Mouse (Mus musculus): Measurements from ENCODE around the gene Cbs. TPM values are rescaled to one million over a fixed set of nuclear protein-coding genes. Genes with fewer than 3 reads are reported as not detected.

Gene Cbs
- polyA plus RNA-seq, 1 experiment from 2014 or later, result 17.1 TPM

- Histone ChIP-seq H3K27ac (ENCODE audit: low read depth, low read length) (no peak overlapping the region), H3K9me3 (ENCODE audit: control insufficient read depth, low read length) (no peaks in the 10 kb centered on the region), H3K4me3 (ENCODE audit: low read length) (no peak overlapping the region), H3K9ac (ENCODE audit: low read depth, low read length) (no peak overlapping the region), H3K4me2 (ENCODE audit: low read length) (no peak overlapping the region), H3K27me3 (replicated peaks; ENCODE audit: control insufficient read depth, insufficient read depth, low read length) (no peaks in the 10 kb centered on the region), H3K4me1 (ENCODE audit: control insufficient read depth, insufficient read depth, low read depth, low read length) (no peaks in the 10 kb centered on the region), H3K36me3 (ENCODE audit: control insufficient read depth, insufficient read depth, low read length) (peaks cover 23% of the 10 kb centered on the region)
- no peak for ATAC-seq
- 77% methylated on average over 7 of the region's 7 CpGs for WGBS
These were observed 30.6 kb downstream of the Cbs start for GRCm38 (mm10) chr17:31606424-31606823.

- Histone ChIP-seq H3K36me3 (ENCODE audit: control insufficient read depth, insufficient read depth, low read length) (peaks cover 14% of the 10 kb centered on the region; the same call in 1 of the 2 replicates), H3K4me1 (ENCODE audit: control insufficient read depth, insufficient read depth, low read depth, low read length) (no peaks in the 10 kb centered on the region), H3K4me3 (ENCODE audit: low read length) (no peak overlapping the region), H3K9ac (ENCODE audit: low read depth, low read length) (no peak overlapping the region), H3K9me3 (ENCODE audit: control insufficient read depth, low read length) (no peaks in the 10 kb centered on the region), H3K4me2 (ENCODE audit: low read length) (no peak overlapping the region), H3K27me3 (replicated peaks; ENCODE audit: control insufficient read depth, insufficient read depth, low read length) (no peaks in the 10 kb centered on the region), H3K27ac (ENCODE audit: low read depth, low read length) (no peak overlapping the region)
- ATAC-seq, result no peak
- WGBS, result 90% methylated on average over 8 of the region's 8 CpGs
These were observed 38.4 kb downstream of the Cbs start for GRCm38 (mm10) chr17:31598593-31598992.

- H3K4me3 ChIP-seq (ENCODE audit: low read length), result no peak overlapping the region
- H3K4me1 ChIP-seq (ENCODE audit: control insufficient read depth, insufficient read depth, low read depth, low read length), result no peaks in the 10 kb centered on the region
- H3K4me2 ChIP-seq (ENCODE audit: low read length), result no peak overlapping the region
- H3K36me3 ChIP-seq (ENCODE audit: control insufficient read depth, insufficient read depth, low read length), result peaks cover 11% of the 10 kb centered on the region; the same call in 1 of the 2 replicates
- WGBS, result 94% methylated on average over 9 of the region's 9 CpGs
- no peak overlapping the region for H3K9ac ChIP-seq (ENCODE audit: low read depth, low read length)
- H3K9me3 ChIP-seq (ENCODE audit: control insufficient read depth, low read length), result no peaks in the 10 kb centered on the region
- H3K27ac ChIP-seq (ENCODE audit: low read depth, low read length), result no peak overlapping the region
- no peak for ATAC-seq
- no peaks in the 10 kb centered on the region for H3K27me3 ChIP-seq (replicated peaks; ENCODE audit: control insufficient read depth, insufficient read depth, low read length)
These were observed 39.1 kb downstream of the Cbs start for GRCm38 (mm10) chr17:31597957-31598356.

- Histone ChIP-seq H3K9ac (ENCODE audit: low read depth, low read length) (no peak overlapping the region), H3K4me1 (ENCODE audit: control insufficient read depth, insufficient read depth, low read depth, low read length) (no peaks in the 10 kb centered on the region), H3K27me3 (replicated peaks; ENCODE audit: control insufficient read depth, insufficient read depth, low read length) (no peaks in the 10 kb centered on the region), H3K36me3 (ENCODE audit: control insufficient read depth, insufficient read depth, low read length) (peaks cover 11% of the 10 kb centered on the region), H3K4me2 (ENCODE audit: low read length) (no peak overlapping the region), H3K9me3 (ENCODE audit: control insufficient read depth, low read length) (no peaks in the 10 kb centered on the region), H3K4me3 (ENCODE audit: low read length) (no peak overlapping the region), H3K27ac (ENCODE audit: low read depth, low read length) (peak overlapping the region; percentile 45; the same call in 1 of the 2 replicates)
- 62% methylated on average over 5 of the region's 5 CpGs for WGBS
- ATAC-seq, result peak; percentile 79
These were observed 42.0 kb downstream of the Cbs start for GRCm38 (mm10) chr17:31595077-31595476.

- H3K4me1 ChIP-seq (ENCODE audit: control insufficient read depth, insufficient read depth, low read depth, low read length), result no peaks in the 10 kb centered on the region
- H3K27me3 ChIP-seq (replicated peaks; ENCODE audit: control insufficient read depth, insufficient read depth, low read length), result no peaks in the 10 kb centered on the region
- H3K27ac ChIP-seq (ENCODE audit: low read depth, low read length), result peak overlapping the region; percentile 45; the same call in 1 of the 2 replicates
- WGBS, result 73% methylated on average over 7 of the region's 7 CpGs
- peaks cover 11% of the 10 kb centered on the region for H3K36me3 ChIP-seq (ENCODE audit: control insufficient read depth, insufficient read depth, low read length)
- H3K9ac ChIP-seq (ENCODE audit: low read depth, low read length), result no peak overlapping the region
- H3K9me3 ChIP-seq (ENCODE audit: control insufficient read depth, low read length), result no peaks in the 10 kb centered on the region
- peak; percentile 45 for ATAC-seq
- no peak overlapping the region for H3K4me3 ChIP-seq (ENCODE audit: low read length)
- H3K4me2 ChIP-seq (ENCODE audit: low read length), result no peak overlapping the region
These were observed 42.4 kb downstream of the Cbs start for GRCm38 (mm10) chr17:31594590-31594989.

GRCm38 (mm10) chr17:31590846-31591245, 46.2 kb downstream of the Cbs start:
- Histone ChIP-seq H3K4me2 (ENCODE audit: low read length) (no peak overlapping the region), H3K9ac (ENCODE audit: low read depth, low read length) (no peak overlapping the region), H3K4me3 (ENCODE audit: low read length) (no peak overlapping the region), H3K27ac (ENCODE audit: low read depth, low read length) (no peak overlapping the region), H3K4me1 (ENCODE audit: control insufficient read depth, insufficient read depth, low read depth, low read length) (no peaks in the 10 kb centered on the region), H3K27me3 (replicated peaks; ENCODE audit: control insufficient read depth, insufficient read depth, low read length) (no peaks in the 10 kb centered on the region), H3K36me3 (ENCODE audit: control insufficient read depth, insufficient read depth, low read length) (peaks cover 17% of the 10 kb centered on the region), H3K9me3 (ENCODE audit: control insufficient read depth, low read length) (no peaks in the 10 kb centered on the region)
- WGBS, result 89% methylated on average over 11 of the region's 11 CpGs
- ATAC-seq, result no peak

GRCm38 (mm10) chr17:31588726-31589125, 48.3 kb downstream of the Cbs start:
- H3K4me1 ChIP-seq (ENCODE audit: control insufficient read depth, insufficient read depth, low read depth, low read length), result no peaks in the 10 kb centered on the region
- no peaks in the 10 kb centered on the region for H3K27me3 ChIP-seq (replicated peaks; ENCODE audit: control insufficient read depth, insufficient read depth, low read length)
- no peak overlapping the region for H3K27ac ChIP-seq (ENCODE audit: low read depth, low read length)
- H3K9me3 ChIP-seq (ENCODE audit: control insufficient read depth, low read length), result no peaks in the 10 kb centered on the region
- no peak for ATAC-seq
- H3K4me2 ChIP-seq (ENCODE audit: low read length), result no peak overlapping the region
- H3K4me3 ChIP-seq (ENCODE audit: low read length), result no peak overlapping the region
- H3K36me3 ChIP-seq (ENCODE audit: control insufficient read depth, insufficient read depth, low read length), result peaks cover 17% of the 10 kb centered on the region
- WGBS, result 89% methylated on average over 4 of the region's 4 CpGs
- no peak overlapping the region for H3K9ac ChIP-seq (ENCODE audit: low read depth, low read length)

- WGBS, result 82% methylated on average over 7 of the region's 7 CpGs
- Histone ChIP-seq H3K4me1 (ENCODE audit: control insufficient read depth, insufficient read depth, low read depth, low read length) (no peaks in the 10 kb centered on the region), H3K9ac (ENCODE audit: low read depth, low read length) (no peak overlapping the region), H3K36me3 (ENCODE audit: control insufficient read depth, insufficient read depth, low read length) (peaks cover 17% of the 10 kb centered on the region), H3K27ac (ENCODE audit: low read depth, low read length) (no peak overlapping the region), H3K4me2 (ENCODE audit: low read length) (no peak overlapping the region), H3K27me3 (replicated peaks; ENCODE audit: control insufficient read depth, insufficient read depth, low read length) (no peaks in the 10 kb centered on the region), H3K4me3 (ENCODE audit: low read length) (no peak overlapping the region), H3K9me3 (ENCODE audit: control insufficient read depth, low read length) (no peaks in the 10 kb centered on the region)
- no peak for ATAC-seq
These were observed 48.9 kb downstream of the Cbs start for GRCm38 (mm10) chr17:31588115-31588514.

- Histone ChIP-seq H3K36me3 (ENCODE audit: control insufficient read depth, insufficient read depth, low read length) (0 out of 2 replicates have a peak, but pooled peaks cover 2% of the 10 kb centered on the region), H3K4me2 (ENCODE audit: low read length) (no peak overlapping the region), H3K9me3 (ENCODE audit: control insufficient read depth, low read length) (no peaks in the 10 kb centered on the region), H3K27ac (ENCODE audit: low read depth, low read length) (no peak overlapping the region), H3K27me3 (replicated peaks; ENCODE audit: control insufficient read depth, insufficient read depth, low read length) (no peaks in the 10 kb centered on the region), H3K4me3 (ENCODE audit: low read length) (no peak overlapping the region), H3K9ac (ENCODE audit: low read depth, low read length) (no peak overlapping the region), H3K4me1 (ENCODE audit: control insufficient read depth, insufficient read depth, low read depth, low read length) (peaks cover 11% of the 10 kb centered on the region)
- 84% methylated on average over 6 of the region's 6 CpGs for WGBS
- ATAC-seq, result no peak
These were observed 53.3 kb downstream of the Cbs start for GRCm38 (mm10) chr17:31583781-31584180.

- Histone ChIP-seq H3K9ac (ENCODE audit: low read depth, low read length) (no peak overlapping the region), H3K4me2 (ENCODE audit: low read length) (no peak overlapping the region), H3K4me3 (ENCODE audit: low read length) (no peak overlapping the region), H3K27me3 (replicated peaks; ENCODE audit: control insufficient read depth, insufficient read depth, low read length) (no peaks in the 10 kb centered on the region), H3K4me1 (ENCODE audit: control insufficient read depth, insufficient read depth, low read depth, low read length) (peaks cover 11% of the 10 kb centered on the region), H3K27ac (ENCODE audit: low read depth, low read length) (no peak overlapping the region), H3K9me3 (ENCODE audit: control insufficient read depth, low read length) (no peaks in the 10 kb centered on the region), H3K36me3 (ENCODE audit: control insufficient read depth, insufficient read depth, low read length) (no peaks in the 10 kb centered on the region)
- no peak for ATAC-seq
- WGBS, result 78% methylated on average over 3 of the region's 3 CpGs
These were observed 53.9 kb downstream of the Cbs start for GRCm38 (mm10) chr17:31583185-31583584.
